Mouse (Mus musculus): Measurements from ENCODE around the gene Tex19.1. TPM values are rescaled to one million over a fixed set of nuclear protein-coding genes. Genes with fewer than 3 reads are reported as not detected.
"Not testable (repeated sequence)": the region's sequence is repeated elsewhere in the genome, so short reads cannot be mapped to it uniquely, and the experiment has no call there.

Tex19.1 gene
- not detected in 2 replicates for polyA plus RNA-seq (2015; fragmentation: Nextera tagmentation; extraction: Ambion mirVana)

- Histone ChIP-seq H3K4me1 (no peaks in the 10 kb centered on the region), H3K4me2 (no peak within 1 kb of the TSS), H3K9me3 (replicated peaks) (no peaks in the 10 kb centered on the region), H3K36me3 (no peaks in the 10 kb centered on the region), H3K27me3 (replicated peaks) (no peaks in the 10 kb centered on the region), H3K4me3 (replicated peaks) (no peak within 1 kb of the TSS), H3K27ac (replicated peaks) (no peak within 1 kb of the TSS), H3K9ac (replicated peaks) (no peak within 1 kb of the TSS)
- WGBS, result 91% methylated on average over 22 of the region's 22 CpGs
- no peak for ATAC-seq (ENCODE audit: low FRiP score)
These were observed at the start of gene Tex19.1 for GRCm38 (mm10) chr11:121145865-121146264. Gene Tex19.1, plus strand, starts transcription at chr11:121146143.

- Histone ChIP-seq H3K4me3 (replicated peaks) (no peak overlapping the region), H3K4me2 (no peak overlapping the region), H3K27me3 (replicated peaks) (no peaks in the 10 kb centered on the region), H3K27ac (replicated peaks) (no peak overlapping the region), H3K9me3 (replicated peaks) (no peaks in the 10 kb centered on the region), H3K9ac (replicated peaks) (no peak overlapping the region), H3K36me3 (no peaks in the 10 kb centered on the region), H3K4me1 (no peaks in the 10 kb centered on the region)
- no peak for ATAC-seq (ENCODE audit: low FRiP score)
- 84% methylated on average over 7 of the region's 7 CpGs for WGBS
These were observed 46.2 kb upstream of the Tex19.1 start for GRCm38 (mm10) chr11:121099762-121100161.

GRCm38 (mm10) chr11:121100692-121101091 lies 45.3 kb upstream of the Tex19.1 start:
- no peak overlapping the region for H3K4me3 ChIP-seq (replicated peaks)
- H3K4me2 ChIP-seq, result no peak overlapping the region
- 59% methylated on average over 7 of the region's 7 CpGs for WGBS
- no peaks in the 10 kb centered on the region for H3K4me1 ChIP-seq
- no peak overlapping the region for H3K9ac ChIP-seq (replicated peaks)
- H3K9me3 ChIP-seq (replicated peaks), result no peaks in the 10 kb centered on the region
- H3K27me3 ChIP-seq (replicated peaks), result no peaks in the 10 kb centered on the region
- ATAC-seq (ENCODE audit: low FRiP score), result no peak
- H3K27ac ChIP-seq (replicated peaks), result no peak overlapping the region
- no peaks in the 10 kb centered on the region for H3K36me3 ChIP-seq

- H3K9ac ChIP-seq (replicated peaks), result no peak overlapping the region
- no peaks in the 10 kb centered on the region for H3K4me1 ChIP-seq
- WGBS, result 92% methylated on average over 4 of the region's 4 CpGs
- H3K27ac ChIP-seq (replicated peaks), result no peak overlapping the region
- H3K4me2 ChIP-seq, result no peak overlapping the region
- H3K4me3 ChIP-seq (replicated peaks), result no peak overlapping the region
- H3K9me3 ChIP-seq (replicated peaks), result no peaks in the 10 kb centered on the region
- H3K27me3 ChIP-seq (replicated peaks), result no peaks in the 10 kb centered on the region
- ATAC-seq (ENCODE audit: low FRiP score), result no peak
- no peaks in the 10 kb centered on the region for H3K36me3 ChIP-seq
These were observed 44.7 kb upstream of the Tex19.1 start for GRCm38 (mm10) chr11:121101124-121101805.

- 93% methylated on average over 1 of the region's 1 CpGs for WGBS
- H3K4me1 ChIP-seq; H3K4me3 ChIP-seq (replicated peaks); ATAC-seq (ENCODE audit: low FRiP score); H3K27me3 ChIP-seq (replicated peaks); H3K9me3 ChIP-seq (replicated peaks); H3K36me3 ChIP-seq; H3K27ac ChIP-seq (replicated peaks); H3K9ac ChIP-seq (replicated peaks); H3K4me2 ChIP-seq: not testable (repeated sequence)
These were observed 38.7 kb upstream of the Tex19.1 start for GRCm38 (mm10) chr11:121107242-121107641.

- no peak overlapping the region for H3K9ac ChIP-seq (replicated peaks)
- no peaks in the 10 kb centered on the region for H3K4me1 ChIP-seq
- H3K4me2 ChIP-seq, result no peak overlapping the region
- H3K4me3 ChIP-seq (replicated peaks), result no peak overlapping the region
- no peaks in the 10 kb centered on the region for H3K36me3 ChIP-seq
- no peaks in the 10 kb centered on the region for H3K27me3 ChIP-seq (replicated peaks)
- H3K9me3 ChIP-seq (replicated peaks), result no peaks in the 10 kb centered on the region
- no peak for ATAC-seq (ENCODE audit: low FRiP score)
- WGBS, result 75% methylated on average over 9 of the region's 9 CpGs
- no peak overlapping the region for H3K27ac ChIP-seq (replicated peaks)
These were observed 37.9 kb upstream of the Tex19.1 start for GRCm38 (mm10) chr11:121108061-121108460.

- Histone ChIP-seq H3K9me3 (replicated peaks) (no peaks in the 10 kb centered on the region), H3K4me1 (no peaks in the 10 kb centered on the region), H3K36me3 (no peaks in the 10 kb centered on the region), H3K4me2 (no peak overlapping the region), H3K4me3 (replicated peaks) (no peak overlapping the region), H3K27ac (replicated peaks) (no peak overlapping the region), H3K27me3 (replicated peaks) (no peaks in the 10 kb centered on the region), H3K9ac (replicated peaks) (no peak overlapping the region)
- ATAC-seq (ENCODE audit: low FRiP score), result no peak
- 30% methylated on average over 2 of the region's 2 CpGs for WGBS
These were observed 36.0 kb upstream of the Tex19.1 start for GRCm38 (mm10) chr11:121109986-121110385.

GRCm38 (mm10) chr11:121111051-121111450 lies 34.9 kb upstream of the Tex19.1 start:
- no peaks in the 10 kb centered on the region for H3K27me3 ChIP-seq (replicated peaks)
- H3K27ac ChIP-seq (replicated peaks), result no peak overlapping the region
- no peak overlapping the region for H3K4me3 ChIP-seq (replicated peaks)
- H3K9me3 ChIP-seq (replicated peaks), result no peaks in the 10 kb centered on the region
- H3K4me2 ChIP-seq, result no peak overlapping the region
- H3K9ac ChIP-seq (replicated peaks), result no peak overlapping the region
- no peak for ATAC-seq (ENCODE audit: low FRiP score)
- H3K36me3 ChIP-seq, result no peaks in the 10 kb centered on the region
- H3K4me1 ChIP-seq, result no peaks in the 10 kb centered on the region
- WGBS, result 94% methylated on average over 3 of the region's 3 CpGs

- Histone ChIP-seq H3K9ac (replicated peaks) (no peak overlapping the region), H3K27me3 (replicated peaks) (no peaks in the 10 kb centered on the region), H3K4me2 (no peak overlapping the region), H3K36me3 (no peaks in the 10 kb centered on the region), H3K9me3 (replicated peaks) (no peaks in the 10 kb centered on the region), H3K27ac (replicated peaks) (no peak overlapping the region), H3K4me1 (no peaks in the 10 kb centered on the region), H3K4me3 (replicated peaks) (no peak overlapping the region)
- no peak for ATAC-seq (ENCODE audit: low FRiP score)
- WGBS, result 67% methylated on average over 1 of the region's 1 CpGs
These were observed 34.3 kb upstream of the Tex19.1 start for GRCm38 (mm10) chr11:121111601-121112000.

- 79% methylated on average over 5 of the region's 5 CpGs for whole genome bisulfite sequencing
- ATAC-seq (ENCODE audit: low FRiP score), result no peak
- Histone ChIP-seq H3K4me1 (no peaks in the 10 kb centered on the region), H3K4me2 (no peak overlapping the region), H3K36me3 (no peaks in the 10 kb centered on the region), H3K27ac (replicated peaks) (no peak overlapping the region), H3K9ac (replicated peaks) (no peak overlapping the region), H3K9me3 (replicated peaks) (no peaks in the 10 kb centered on the region), H3K4me3 (replicated peaks) (no peak overlapping the region), H3K27me3 (replicated peaks) (no peaks in the 10 kb centered on the region)
These were observed 33.7 kb upstream of the Tex19.1 start for GRCm38 (mm10) chr11:121112091-121112775.

GRCm38 (mm10) chr11:121118106-121118505 lies 27.8 kb upstream of the Tex19.1 start:
- ATAC-seq (ENCODE audit: low FRiP score), result no peak
- Histone ChIP-seq H3K27me3 (replicated peaks) (no peaks in the 10 kb centered on the region), H3K36me3 (no peaks in the 10 kb centered on the region), H3K9ac (replicated peaks) (no peak overlapping the region), H3K4me2 (no peak overlapping the region), H3K9me3 (replicated peaks) (no peaks in the 10 kb centered on the region), H3K27ac (replicated peaks) (no peak overlapping the region), H3K4me3 (replicated peaks) (no peak overlapping the region), H3K4me1 (no peaks in the 10 kb centered on the region)
- WGBS, result 95% methylated on average over 18 of the region's 18 CpGs

GRCm38 (mm10) chr11:121118577-121118976 lies 27.4 kb upstream of the Tex19.1 start, which contains the start of gene Tex19.2:
Gene Tex19.2, minus strand, starts transcription at chr11:121118677.
- 84% methylated on average over 3 of the region's 3 CpGs for WGBS
- Histone ChIP-seq H3K27me3 (replicated peaks) (no peaks in the 10 kb centered on the region), H3K4me1 (no peaks in the 10 kb centered on the region), H3K4me3 (replicated peaks) (no peak within 1 kb of the TSS), H3K27ac (replicated peaks) (no peak within 1 kb of the TSS), H3K9ac (replicated peaks) (no peak within 1 kb of the TSS), H3K9me3 (replicated peaks) (no peaks in the 10 kb centered on the region), H3K4me2 (no peak within 1 kb of the TSS), H3K36me3 (no peaks in the 10 kb centered on the region)
- ATAC-seq (ENCODE audit: low FRiP score), result no peak
